20 mouse cellular contexts compared by ENCODE assay signal in the genomic region with DNA sequence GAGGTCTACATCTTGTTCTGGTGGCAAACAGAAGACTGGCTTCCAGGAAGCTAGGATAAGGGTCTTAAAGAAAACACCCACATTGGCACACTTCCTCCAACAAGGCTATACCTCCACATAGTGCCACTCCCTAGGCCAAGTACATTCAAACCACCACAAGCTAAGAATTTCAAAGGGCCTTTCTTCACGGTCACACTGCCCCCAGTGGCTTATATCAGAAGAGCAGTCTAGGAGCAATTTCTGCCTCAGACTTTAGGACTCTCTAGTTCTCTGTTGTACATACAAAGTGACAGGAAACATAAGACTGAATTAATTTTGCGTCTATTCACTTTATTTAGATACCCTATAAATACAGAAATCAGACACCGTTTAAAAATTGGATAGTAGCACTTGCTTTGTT.
A peak's percentile ranks its signal among the peaks of the same experiment; 100 is the strongest.
DNase-seq lines count a peak whose midpoint lies in the region; ATAC-seq and TF ChIP-seq lines count a peak whose summit lies in the region.
"Had no signal": no experiment of that assay in that cellular context is flagged by ENCODE, and none has a peak within 500 bp of the region (broad histone marks: within the 10 kb centered on the region; RNA-seq: fewer than 3 reads in every experiment).

No protein-coding gene starts in this region.

- no peaks in the 10 kb centered on the region for H3K27me3 ChIP-seq in intestine, postnatal 0 days (replicated peaks; ENCODE audit: control insufficient read depth, insufficient read depth, low read length)
- H3K27me3 ChIP-seq in intestine, embryonic 15.5 days (replicated peaks): no peaks in the 10 kb centered on the region
- no peaks in the 10 kb centered on the region for H3K27me3 ChIP-seq in midbrain, embryonic 14.5 days (ENCODE audit: control insufficient read depth, insufficient read depth, low read length)
- H3K27me3 ChIP-seq in midbrain, embryonic 10.5 days (ENCODE audit: low read depth, poor library complexity, severe bottlenecking): no peaks in the 10 kb centered on the region
- H3K27me3 ChIP-seq: embryonic facial prominence, embryonic 12.5 days; forebrain, embryonic 15.5 days; kidney, embryonic 15.5 days; limb, embryonic 13.5 days; stomach, embryonic 15.5 days had no signal

- no peak overlapping the region for H3K4me2 ChIP-seq in intestine, postnatal 0 days (replicated peaks; ENCODE audit: low read depth)
- no peak overlapping the region for H3K4me2 ChIP-seq in intestine, embryonic 15.5 days (replicated peaks)
- H3K4me2 ChIP-seq in midbrain, embryonic 14.5 days (ENCODE audit: low read length): no peak overlapping the region
- H3K4me2 ChIP-seq: embryonic facial prominence, embryonic 12.5 days; forebrain, embryonic 15.5 days; heart, embryonic 11.5 days; kidney, embryonic 15.5 days; limb, embryonic 13.5 days; stomach, embryonic 15.5 days had no signal

- WGBS in intestine, postnatal 0 days: 69% methylated on average over 3 of the region's 3 CpGs
- WGBS in intestine, embryonic 15.5 days: 69% methylated on average over 3 of the region's 3 CpGs
- WGBS in midbrain, embryonic 14.5 days: 80% methylated on average over 3 of the region's 3 CpGs
- WGBS in midbrain, embryonic 10.5 days: 88% methylated on average over 3 of the region's 3 CpGs

- peak; percentile 2 for DNase-seq in midbrain, embryonic 14.5 days
- DNase-seq in midbrain, embryonic 10.5 days (ENCODE audit: low spot score): no peak
- peak; percentile 3 for DNase-seq in NIH3T3 (ENCODE audit: low read depth)
- peak; percentile 3 for DNase-seq in retina, postnatal 1 day
- no peak for DNase-seq in MN1 (ENCODE audit: low spot score)
- DNase-seq in adrenal gland, postnatal 36 days: no peak
- DNase-seq: cerebellum, postnatal 14 days; heart, postnatal 14 days; layer of hippocampus, adult 9-11 months; lung, adult 18-20 months; thymus, postnatal 14 days had no signal

- H3K4me3 ChIP-seq in intestine, postnatal 0 days (ENCODE audit: low read depth, low read length): no peak overlapping the region
- H3K4me3 ChIP-seq in intestine, embryonic 15.5 days (replicated peaks): no peak overlapping the region
- H3K4me3 ChIP-seq in midbrain, embryonic 14.5 days (replicated peaks; ENCODE audit: low read depth, low read length): no peak overlapping the region
- H3K4me3 ChIP-seq in midbrain, embryonic 10.5 days: no peak overlapping the region
- H3K4me3 ChIP-seq: embryonic facial prominence, embryonic 12.5 days; forebrain, embryonic 15.5 days; kidney, embryonic 15.5 days; limb, embryonic 13.5 days; stomach, embryonic 15.5 days had no signal

- no peaks in the 10 kb centered on the region for H3K36me3 ChIP-seq in intestine, postnatal 0 days (ENCODE audit: control insufficient read depth, insufficient read depth)
- no peaks in the 10 kb centered on the region for H3K36me3 ChIP-seq in intestine, embryonic 15.5 days
- no peaks in the 10 kb centered on the region for H3K36me3 ChIP-seq in midbrain, embryonic 14.5 days (ENCODE audit: control insufficient read depth, insufficient read depth, low read length)
- H3K36me3 ChIP-seq in midbrain, embryonic 10.5 days: no peaks in the 10 kb centered on the region
- H3K36me3 ChIP-seq: embryonic facial prominence, embryonic 12.5 days; forebrain, embryonic 15.5 days; kidney, embryonic 15.5 days; limb, embryonic 13.5 days; stomach, embryonic 15.5 days had no signal

- no peak overlapping the region for H3K9ac ChIP-seq in intestine, postnatal 0 days (ENCODE audit: low read depth, low read length)
- no peak overlapping the region for H3K9ac ChIP-seq in intestine, embryonic 15.5 days
- H3K9ac ChIP-seq in midbrain, embryonic 14.5 days (replicated peaks; ENCODE audit: low read length): no peak overlapping the region
- H3K9ac ChIP-seq: embryonic facial prominence, embryonic 12.5 days; forebrain, embryonic 15.5 days; kidney, embryonic 15.5 days; limb, embryonic 13.5 days; stomach, embryonic 15.5 days had no signal

- ATAC-seq in intestine, postnatal 0 days: no peak
- no peak for ATAC-seq in intestine, embryonic 15.5 days
- no peak for ATAC-seq in midbrain, embryonic 14.5 days (ENCODE audit: low FRiP score, low TSS enrichment)
- ATAC-seq: forebrain, embryonic 15.5 days; midbrain, embryonic 16.5 days had no signal

- peak; percentile 38 for TF ChIP-seq CTCF in intestine, postnatal 0 days (IDR thresholded peaks at IDR 0.05; ENCODE audit: low read depth)

- no peak overlapping the region for H3K27ac ChIP-seq in intestine, postnatal 0 days (ENCODE audit: low read depth, low read length)
- no peak overlapping the region for H3K27ac ChIP-seq in intestine, embryonic 15.5 days
- no peak overlapping the region for H3K27ac ChIP-seq in midbrain, embryonic 14.5 days (replicated peaks; ENCODE audit: low read depth, low read length)
- H3K27ac ChIP-seq in midbrain, embryonic 10.5 days (replicated peaks): no peak overlapping the region
- H3K27ac ChIP-seq: embryonic facial prominence, embryonic 12.5 days; forebrain, embryonic 15.5 days; kidney, embryonic 15.5 days; limb, embryonic 13.5 days; stomach, embryonic 15.5 days had no signal

- no peaks in the 10 kb centered on the region for H3K4me1 ChIP-seq in intestine, postnatal 0 days (replicated peaks; ENCODE audit: control insufficient read depth, insufficient read depth, low read length)
- no peaks in the 10 kb centered on the region for H3K4me1 ChIP-seq in intestine, embryonic 15.5 days (replicated peaks)
- no peaks in the 10 kb centered on the region for H3K4me1 ChIP-seq in midbrain, embryonic 14.5 days (ENCODE audit: control insufficient read depth, insufficient read depth, low read length)
- no peaks in the 10 kb centered on the region for H3K4me1 ChIP-seq in midbrain, embryonic 10.5 days
- H3K4me1 ChIP-seq: embryonic facial prominence, embryonic 12.5 days; forebrain, embryonic 15.5 days; kidney, embryonic 15.5 days; limb, embryonic 13.5 days; stomach, embryonic 15.5 days had no signal

- no peaks in the 10 kb centered on the region for H3K9me3 ChIP-seq in intestine, postnatal 0 days (ENCODE audit: control insufficient read depth)
- no peaks in the 10 kb centered on the region for H3K9me3 ChIP-seq in intestine, embryonic 15.5 days
- H3K9me3 ChIP-seq in midbrain, embryonic 14.5 days (ENCODE audit: control insufficient read depth, low read length): no peaks in the 10 kb centered on the region
- no peaks in the 10 kb centered on the region for H3K9me3 ChIP-seq in midbrain, embryonic 10.5 days (replicated peaks)
- H3K9me3 ChIP-seq: embryonic facial prominence, embryonic 12.5 days; forebrain, embryonic 15.5 days; kidney, embryonic 15.5 days; limb, embryonic 13.5 days; stomach, embryonic 15.5 days had no signal

Comparison
In these comparisons a context has a peak if more than half of its experiments do, and no peak if none do; other contexts are left out.
1. DNase-seq: peak in midbrain, embryonic 14.5 days (single experiment), NIH3T3 (single experiment) and retina, postnatal 1 day (single experiment); none in midbrain, embryonic 10.5 days (single experiment), MN1 (single experiment) and adrenal gland, postnatal 36 days (0 of 2).